In genomic region chr14:111888781-111889180, GRCm38 (mm10) we compare ENCODE assay signal across 15 mouse cellular contexts.
"Had no signal": no experiment of that assay in that cellular context is flagged by ENCODE, and none has a peak within 500 bp of the region (broad histone marks: within the 10 kb centered on the region; RNA-seq: fewer than 3 reads in every experiment).

No protein-coding gene starts in this region.

- H3K4me3 ChIP-seq: neural tube, embryonic 13.5 days; neural tube, embryonic 15.5 days; stomach, embryonic 15.5 days had no signal

- H3K36me3 ChIP-seq: neural tube, embryonic 13.5 days; neural tube, embryonic 15.5 days; stomach, embryonic 15.5 days had no signal

- H3K9me3 ChIP-seq: neural tube, embryonic 13.5 days; neural tube, embryonic 15.5 days; stomach, embryonic 15.5 days had no signal

- H3K4me1 ChIP-seq: neural tube, embryonic 13.5 days; neural tube, embryonic 15.5 days; stomach, embryonic 15.5 days had no signal

- H3K27ac ChIP-seq: neural tube, embryonic 13.5 days; neural tube, embryonic 15.5 days; stomach, embryonic 15.5 days; stomach, postnatal 0 days had no signal

- DNase-seq: right cerebral cortex, adult 18-20 months; right cerebral cortex, postnatal 14 days; right cerebral cortex, postnatal 25 days; right cerebral cortex, postnatal 4 days; spleen, adult 18-20 months; thymus, adult 18-20 months; thymus, adult 2 months; thymus, postnatal 14 days; thymus, postnatal 25 days; thymus, postnatal 36 days; thymus, postnatal 4 days had no signal

- H3K27me3 ChIP-seq: neural tube, embryonic 13.5 days; neural tube, embryonic 15.5 days; stomach, embryonic 15.5 days had no signal

- H3K4me2 ChIP-seq: neural tube, embryonic 13.5 days; neural tube, embryonic 15.5 days; stomach, embryonic 15.5 days had no signal

- H3K9ac ChIP-seq: neural tube, embryonic 13.5 days; neural tube, embryonic 15.5 days; stomach, embryonic 15.5 days had no signal
